Mouse (Mus musculus) midbrain, embryonic 14.5 days (tissue): Measurements from ENCODE around the gene Dhrs7b. TPM values are rescaled to one million over a fixed set of nuclear protein-coding genes. Genes with fewer than 3 reads are reported as not detected.
"Not testable (repeated sequence)": the region's sequence is repeated elsewhere in the genome, so short reads cannot be mapped to it uniquely, and the experiment has no call there.

Source experiments
- ATAC-seq: fragments of 200-750 bp; cut with Nextera tagmentation; 2 replicates; pipeline ENCODE4 v1.8.0; 2017; ENCODE audit warnings: moderate number of reproducible peaks, moderate library complexity; ENCODE audit not compliant: low FRiP score, low TSS enrichment
- DNase-seq: peaks from one replicate; pipeline ENCODE4 v3.0.0-alpha.2; 2015
- H3K27ac ChIP-seq: fragments of 300-500 bp; sonication (generic); replicated peaks from 2 replicates; pipeline ENCODE4 v1.5.1; 2014; ENCODE audit warnings: mild to moderate bottlenecking, low read depth, low read length, moderate library complexity
- H3K27me3 ChIP-seq: fragments of 300-500 bp; sonication (generic); 2 replicates; pipeline ENCODE4 v1.6.1; 2014; ENCODE audit warnings: low read length, control low read depth, mixed read lengths; ENCODE audit not compliant: control insufficient read depth, insufficient read depth
- H3K36me3 ChIP-seq: fragments of 300-500 bp; sonication (generic); 2 replicates; pipeline ENCODE4 v1.6.1; 2014; ENCODE audit warnings: low read length, control low read depth; ENCODE audit not compliant: control insufficient read depth, insufficient read depth
- H3K4me1 ChIP-seq: fragments of 300-500 bp; sonication (generic); 2 replicates; pipeline ENCODE4 v1.6.1; 2014; ENCODE audit warnings: mild to moderate bottlenecking, antibody characterized with exemption, low read length, control low read depth; ENCODE audit not compliant: control insufficient read depth, insufficient read depth
- H3K4me2 ChIP-seq: fragments of 300-500 bp; sonication (generic); 2 replicates; pipeline ENCODE4 v1.6.1; 2014; ENCODE audit warnings: mild to moderate bottlenecking, low read length, moderate library complexity
- H3K4me3 ChIP-seq: fragments of 300-500 bp; sonication (generic); replicated peaks from 2 replicates; pipeline ENCODE4 v1.5.1; 2014; ENCODE audit warnings: low read depth, low read length
- H3K9ac ChIP-seq: fragments of 300-500 bp; sonication (generic); replicated peaks from 2 replicates; pipeline ENCODE4 v1.6.1; 2014; ENCODE audit warnings: mild to moderate bottlenecking, low read length, moderate library complexity
- H3K9me3 ChIP-seq: fragments of 300-500 bp; sonication (generic); 2 replicates; pipeline ENCODE4 v1.6.1; 2016; ENCODE audit warnings: low read length, control low read depth, mixed read lengths; ENCODE audit not compliant: control insufficient read depth
- WGBS: fragments of 180-500 bp; shearing (Covaris S2); extraction: QIAGEN DNeasy Blood & Tissue Kit; methylation state at CpG from one replicate; pipeline ENCODE4 v1.1.7; 2014; 5-methylcytosine and 5-hydroxymethylcytosine counted together
- polyA plus RNA-seq: library from polyadenylated mRNA; unstranded; fragments of >200 nt; fragmentation: Nextera tagmentation; extraction: Ambion mirVana; gene quantifications from 2 replicates; pipeline ENCODE4 v1.2.1, GENCODE M21; 2014

Gene Dhrs7b
- polyA plus RNA-seq, 1 experiment from 2014 or later = 30.7 TPM

DNA sequence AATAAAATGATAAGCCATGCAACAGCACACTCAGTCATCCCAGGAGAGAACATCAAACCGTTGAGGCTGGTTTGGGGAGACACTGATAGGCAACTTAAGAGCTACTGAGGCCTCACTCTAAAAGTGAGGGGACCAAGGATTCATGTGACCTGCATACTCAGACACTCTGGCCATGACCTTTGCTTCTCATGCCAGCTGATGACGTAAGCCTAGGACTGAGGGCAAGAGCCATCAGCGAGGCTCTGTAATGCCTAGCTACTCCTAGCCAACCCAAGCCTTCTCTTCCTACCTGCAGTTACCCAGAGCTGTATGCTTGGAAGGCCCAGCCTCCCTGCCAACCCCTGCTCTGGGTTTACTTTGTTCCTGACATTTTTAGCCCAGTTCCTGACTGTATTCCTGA is 31.6 kb downstream of the Dhrs7b start:
- no peak for ATAC-seq

DNA sequence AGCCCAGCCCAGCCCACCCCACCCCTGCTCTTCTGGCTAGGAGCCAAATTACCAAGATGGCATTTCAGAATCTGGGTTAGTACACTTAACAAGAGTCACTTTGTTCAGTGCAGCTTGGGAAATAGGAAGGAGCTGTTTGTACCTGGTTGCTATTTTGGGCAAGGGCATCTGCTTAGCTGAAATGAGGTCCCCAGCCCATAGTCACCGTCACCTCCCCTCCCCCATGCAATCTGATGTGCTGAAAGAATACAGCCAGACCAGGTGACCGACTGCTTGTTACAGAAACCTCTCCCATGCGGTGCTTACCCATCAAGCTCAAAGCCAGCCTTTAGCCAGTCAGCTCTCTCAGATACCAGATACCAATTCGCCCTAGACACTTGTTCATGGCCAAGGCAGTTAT is 32.8 kb downstream of the Dhrs7b start:
- no peak overlapping the region for H3K9ac ChIP-seq
- H3K4me2 ChIP-seq = no peak overlapping the region
- no peaks in the 10 kb centered on the region for H3K27me3 ChIP-seq
- no peaks in the 10 kb centered on the region for H3K4me1 ChIP-seq
- H3K36me3 ChIP-seq = peaks cover 52% of the 10 kb centered on the region
- DNase-seq (no peak), ATAC-seq (no peak)
- no peak overlapping the region for H3K4me3 ChIP-seq
- 90% methylated on average over 4 of the region's 4 CpGs for WGBS
- no peak overlapping the region for H3K27ac ChIP-seq
- H3K9me3 ChIP-seq = no peaks in the 10 kb centered on the region

More for the DNA sequence above, 31.6 kb downstream of the Dhrs7b start:
- no peaks in the 10 kb centered on the region for H3K4me1 ChIP-seq
- H3K9ac ChIP-seq = no peak overlapping the region
- no peak overlapping the region for H3K4me2 ChIP-seq
- WGBS = 93% methylated on average over 3 of the region's 3 CpGs
- H3K27ac ChIP-seq = no peak overlapping the region
- no peaks in the 10 kb centered on the region for H3K27me3 ChIP-seq
- H3K9me3 ChIP-seq = no peaks in the 10 kb centered on the region
- no peak overlapping the region for H3K4me3 ChIP-seq
- DNase-seq = no peak
- peaks cover 60% of the 10 kb centered on the region for H3K36me3 ChIP-seq

DNA sequence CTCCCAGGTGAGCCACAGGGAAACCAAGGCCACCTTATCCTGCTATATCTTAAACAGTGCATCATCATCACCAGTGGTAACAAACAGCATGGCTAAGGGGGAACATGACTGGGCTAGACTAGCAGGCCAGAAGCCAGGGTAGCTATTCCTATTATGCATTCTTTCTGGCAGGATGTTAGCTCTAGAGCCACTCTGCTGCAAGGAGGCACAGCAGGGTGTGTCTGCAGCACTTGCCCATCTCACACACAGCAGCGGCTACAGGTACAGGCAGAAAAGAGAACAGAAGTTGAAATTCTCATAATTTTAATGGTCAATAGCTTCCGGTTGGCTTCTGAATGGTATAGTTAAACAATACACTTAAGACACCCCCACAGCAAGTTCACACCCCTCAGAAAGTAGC is 33.7 kb downstream of the Dhrs7b start:
- H3K4me1 ChIP-seq = no peaks in the 10 kb centered on the region
- no peak overlapping the region for H3K9ac ChIP-seq
- peaks cover 45% of the 10 kb centered on the region for H3K36me3 ChIP-seq
- no peaks in the 10 kb centered on the region for H3K27me3 ChIP-seq
- ATAC-seq = no peak
- no peak for DNase-seq
- H3K27ac ChIP-seq = no peak overlapping the region
- 90% methylated on average over 2 of the region's 2 CpGs for WGBS
- no peak overlapping the region for H3K4me2 ChIP-seq
- H3K9me3 ChIP-seq = no peaks in the 10 kb centered on the region
- H3K4me3 ChIP-seq = no peak overlapping the region

DNA sequence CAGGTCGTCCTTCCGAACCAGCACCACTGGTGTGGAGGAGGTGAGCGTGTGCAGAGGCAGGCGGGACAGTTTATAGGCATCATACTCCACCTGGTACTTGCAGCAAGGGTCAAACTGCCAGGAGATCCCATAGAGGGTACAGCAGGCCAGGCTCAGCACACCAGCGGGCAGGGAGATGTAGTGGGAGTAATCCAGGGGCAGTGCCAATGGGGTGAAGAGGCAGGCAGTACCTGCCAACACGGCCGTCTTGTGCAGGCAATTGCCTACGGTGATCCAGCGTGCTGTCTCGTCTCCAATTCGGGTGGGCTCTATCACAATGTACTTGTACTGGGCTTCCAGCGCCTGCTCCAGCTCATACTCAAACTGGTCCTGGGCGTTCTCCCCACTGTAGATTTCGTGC is 34.5 kb downstream of the Dhrs7b start:
- Histone ChIP-seq H3K9ac (no peak overlapping the region), H3K4me1 (no peaks in the 10 kb centered on the region)
- WGBS = 90% methylated on average over 14 of the region's 14 CpGs

DNA sequence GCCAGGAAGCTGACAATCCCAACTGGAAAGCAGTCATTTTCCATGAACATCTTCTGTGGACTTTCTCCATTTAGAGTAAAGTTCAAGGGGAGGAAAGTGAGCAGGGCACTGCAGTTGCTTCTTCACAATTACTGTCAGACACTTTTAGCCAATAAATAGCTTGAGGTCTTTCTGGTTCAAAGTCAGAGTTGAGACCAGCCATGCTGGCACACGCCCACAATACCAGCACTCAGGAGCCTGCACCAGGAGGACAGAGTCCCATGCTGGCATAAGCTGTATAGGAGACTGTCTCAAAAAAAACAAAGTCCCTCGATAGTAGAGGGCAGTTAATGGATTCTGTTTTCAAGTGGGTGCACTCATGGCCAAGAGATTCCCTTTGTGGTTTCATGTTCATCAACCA is 35.6 kb downstream of the Dhrs7b start:
- Histone ChIP-seq H3K27ac (no peak overlapping the region), H3K9me3 (no peaks in the 10 kb centered on the region), H3K36me3 (peaks cover 45% of the 10 kb centered on the region), H3K4me2 (no peak overlapping the region), H3K4me1 (no peaks in the 10 kb centered on the region), H3K27me3 (no peaks in the 10 kb centered on the region), H3K4me3 (no peak overlapping the region), H3K9ac (no peak overlapping the region)
- WGBS = 85% methylated on average over 2 of the region's 2 CpGs
- ATAC-seq = no peak
- DNase-seq = no peak

More for the DNA sequence above, 34.5 kb downstream of the Dhrs7b start:
- no peaks in the 10 kb centered on the region for H3K9me3 ChIP-seq
- peaks cover 45% of the 10 kb centered on the region for H3K36me3 ChIP-seq
- no peak for ATAC-seq
- H3K27ac ChIP-seq = no peak overlapping the region
- H3K27me3 ChIP-seq = no peaks in the 10 kb centered on the region
- H3K4me3 ChIP-seq = no peak overlapping the region
- H3K4me2 ChIP-seq = no peak overlapping the region
- DNase-seq = no peak

DNA sequence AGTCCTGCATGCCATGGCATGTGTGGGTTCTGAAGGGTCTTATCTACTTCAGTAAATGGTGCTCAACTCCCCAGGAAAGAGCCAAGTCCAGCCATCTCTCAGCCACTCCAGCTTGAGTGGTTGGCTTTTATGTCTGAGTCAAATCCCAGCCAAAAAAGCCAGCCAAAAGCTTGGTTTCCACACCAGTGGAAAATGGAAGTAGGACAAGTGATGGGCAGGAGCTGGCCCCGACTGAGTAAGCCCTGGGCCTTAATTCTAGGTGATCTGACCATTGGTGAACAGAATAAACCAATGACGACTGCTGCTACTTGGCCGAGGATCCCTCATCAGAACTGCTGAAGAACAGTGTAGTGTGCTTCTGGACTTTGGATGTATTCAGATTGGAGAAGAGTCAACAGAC is 37.0 kb downstream of the Dhrs7b start:
- no peaks in the 10 kb centered on the region for H3K9me3 ChIP-seq
- ATAC-seq (no peak), DNase-seq (no peak)
- H3K4me1 ChIP-seq = no peaks in the 10 kb centered on the region
- no peak overlapping the region for H3K4me2 ChIP-seq
- H3K4me3 ChIP-seq = no peak overlapping the region
- H3K27ac ChIP-seq = no peak overlapping the region
- no peaks in the 10 kb centered on the region for H3K27me3 ChIP-seq
- 87% methylated on average over 3 of the region's 3 CpGs for WGBS
- peaks cover 32% of the 10 kb centered on the region for H3K36me3 ChIP-seq
- no peak overlapping the region for H3K9ac ChIP-seq

DNA sequence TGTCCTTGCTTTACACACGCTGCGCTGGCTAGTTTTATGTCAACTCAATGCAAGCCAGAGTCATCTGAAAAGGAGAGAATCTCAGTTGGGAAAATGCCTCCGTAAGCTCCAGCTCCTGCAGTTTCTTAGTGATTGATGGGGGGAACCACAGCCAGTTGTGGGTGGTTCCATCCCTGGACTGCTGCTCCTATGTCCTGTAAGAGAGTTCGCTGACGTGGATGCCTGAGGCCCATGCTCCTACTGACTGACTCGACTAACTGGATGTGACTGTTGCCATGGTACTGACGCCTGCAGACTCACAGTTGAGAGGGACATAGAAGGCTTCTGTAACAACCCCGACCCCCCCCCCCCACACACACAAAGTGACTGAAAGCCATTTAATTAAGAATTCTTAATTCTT is 37.5 kb downstream of the Dhrs7b start:
- H3K4me3 ChIP-seq = no peak overlapping the region
- no peak overlapping the region for H3K27ac ChIP-seq
- peaks cover 29% of the 10 kb centered on the region for H3K36me3 ChIP-seq
- no peak overlapping the region for H3K9ac ChIP-seq
- no peaks in the 10 kb centered on the region for H3K9me3 ChIP-seq
- H3K4me1 ChIP-seq = no peaks in the 10 kb centered on the region
- 60% methylated on average over 8 of the region's 8 CpGs for WGBS
- no peak overlapping the region for H3K4me2 ChIP-seq
- DNase-seq (no peak), ATAC-seq (no peak)
- H3K27me3 ChIP-seq = no peaks in the 10 kb centered on the region

DNA sequence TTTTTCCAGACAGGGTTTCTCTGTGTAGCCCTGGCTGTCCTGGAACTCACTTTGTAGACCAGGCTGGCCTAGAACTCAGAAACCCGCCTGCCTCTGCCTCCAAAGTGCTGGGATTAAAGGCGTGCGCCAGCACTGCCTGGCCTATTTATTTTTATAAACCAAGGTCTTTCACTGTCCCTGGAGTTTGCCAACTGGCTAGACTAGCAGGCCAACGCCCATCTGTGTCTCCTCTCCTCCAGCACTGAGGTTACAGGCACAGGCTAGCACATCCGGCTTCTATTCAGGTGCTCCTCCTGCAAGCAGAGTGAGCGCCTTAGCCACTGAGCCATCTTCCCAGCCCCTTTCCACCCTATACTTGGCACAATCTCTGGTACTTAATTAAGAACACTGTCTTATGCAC is 39.0 kb downstream of the Dhrs7b start:
- WGBS = 97% methylated on average over 6 of the region's 6 CpGs
- ATAC-seq, H3K9ac ChIP-seq, H3K9me3 ChIP-seq, H3K4me3 ChIP-seq, H3K27me3 ChIP-seq, H3K4me1 ChIP-seq, H3K27ac ChIP-seq, H3K4me2 ChIP-seq, DNase-seq: not testable (repeated sequence)
- peaks cover 14% of the 10 kb centered on the region for H3K36me3 ChIP-seq

DNA sequence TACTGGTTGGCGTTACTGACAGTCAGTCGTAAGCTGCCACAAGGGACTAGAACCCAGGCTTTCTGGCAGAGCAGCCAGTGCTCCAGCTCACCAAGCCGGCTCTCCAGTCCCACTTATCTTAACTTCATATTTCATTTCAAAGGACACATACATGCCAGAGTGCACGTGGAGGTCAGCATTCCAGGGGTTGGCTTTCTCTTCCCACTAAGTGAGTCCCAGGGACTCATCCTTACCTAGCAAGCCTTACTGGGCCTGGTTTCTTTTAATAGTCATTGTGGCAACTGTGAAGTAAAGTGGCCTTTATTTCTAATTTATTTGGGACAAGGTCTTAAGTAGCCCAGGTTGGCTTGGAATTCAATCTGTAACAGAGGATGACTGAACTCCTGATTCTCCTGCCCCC is 41.0 kb downstream of the Dhrs7b start:
- Histone ChIP-seq H3K27ac (no peak overlapping the region), H3K36me3 (peaks cover 4% of the 10 kb centered on the region; the same call in 1 of the 2 replicates), H3K9me3 (no peaks in the 10 kb centered on the region), H3K4me2 (no peak overlapping the region), H3K4me3 (no peak overlapping the region), H3K9ac (no peak overlapping the region), H3K27me3 (no peaks in the 10 kb centered on the region), H3K4me1 (peaks cover 3% of the 10 kb centered on the region; the same call in 1 of the 2 replicates)
- no peak for ATAC-seq
- DNase-seq = no peak
- 93% methylated on average over 4 of the region's 4 CpGs for WGBS
